Mouse (Mus musculus) embryonic facial prominence, embryonic 12.5 days (tissue): ENCODE data around the gene Galc. TPM values are rescaled to one million over a fixed set of nuclear protein-coding genes. Genes with fewer than 3 reads are reported as not detected.

Source experiments
- ATAC-seq: fragments of 200-750 bp; cut with Nextera tagmentation; 2 replicates; pipeline ENCODE4 v1.8.0; 2017; ENCODE audit not compliant: insufficient number of reproducible peaks, insufficient read depth, low FRiP score, low TSS enrichment
- H3K27ac ChIP-seq: fragments of 300-500 bp; sonication (generic); 2 replicates; pipeline ENCODE4 v1.5.1; 2016; ENCODE audit warnings: mild to moderate bottlenecking
- H3K27me3 ChIP-seq: fragments of 300-500 bp; sonication (generic); 2 replicates; pipeline ENCODE4 v1.6.1; 2016; ENCODE audit warnings: mild to moderate bottlenecking, moderate library complexity
- H3K36me3 ChIP-seq: fragments of 300-500 bp; sonication (generic); 2 replicates; pipeline ENCODE4 v1.6.1; 2016; ENCODE audit warnings: mild to moderate bottlenecking
- H3K4me1 ChIP-seq: fragments of 300-500 bp; sonication (generic); 2 replicates; pipeline ENCODE4 v1.6.1; 2016
- H3K4me2 ChIP-seq: fragments of 300-500 bp; sonication (generic); replicated peaks from 2 replicates; pipeline ENCODE4 v1.6.1; 2016; ENCODE audit warnings: mild to moderate bottlenecking, moderate library complexity
- H3K4me3 ChIP-seq: fragments of 300-500 bp; sonication (generic); 2 replicates; pipeline ENCODE4 v1.5.1; 2016; ENCODE audit warnings: mild to moderate bottlenecking
- H3K9ac ChIP-seq: fragments of 300-500 bp; sonication (generic); 2 replicates; pipeline ENCODE4 v1.6.1; 2016; ENCODE audit warnings: mild to moderate bottlenecking, moderate library complexity
- H3K9me3 ChIP-seq: fragments of 300-500 bp; sonication (generic); 2 replicates; pipeline ENCODE4 v1.6.1; 2016; ENCODE audit warnings: mild to moderate bottlenecking, moderate library complexity
- WGBS: fragments of 180-500 bp; shearing (Covaris S2); methylation state at CpG from one replicate; pipeline ENCODE4 v1.1.7; 2016; 5-methylcytosine and 5-hydroxymethylcytosine counted together
- polyA plus RNA-seq: library from polyadenylated mRNA; unstranded; fragments of >200 nt; fragmentation: Nextera tagmentation; extraction: Ambion mirVana; gene quantifications from 2 replicates; pipeline ENCODE4 v1.2.1, GENCODE M21; 2016

The Galc gene
- polyA plus RNA-seq, 1 experiment from 2014 or later: 10.2 TPM

GRCm38 (mm10) chr12:98179496-98179895 lies 79.8 kb downstream of the Galc start:
- H3K9ac ChIP-seq: no peak overlapping the region
- H3K27ac ChIP-seq: no peak overlapping the region
- WGBS: 71% methylated on average over 1 of the region's 1 CpGs
- no peak for ATAC-seq
- no peak overlapping the region for H3K4me2 ChIP-seq
- H3K9me3 ChIP-seq: no peaks in the 10 kb centered on the region
- no peaks in the 10 kb centered on the region for H3K36me3 ChIP-seq
- H3K27me3 ChIP-seq: peaks cover 8% of the 10 kb centered on the region; the same call in 1 of the 2 replicates
- H3K4me3 ChIP-seq: no peak overlapping the region
- H3K4me1 ChIP-seq: peaks cover 4% of the 10 kb centered on the region; the same call in 1 of the 2 replicates

- H3K36me3 ChIP-seq: no peaks in the 10 kb centered on the region
- H3K4me1 ChIP-seq: peaks cover 4% of the 10 kb centered on the region; the same call in 1 of the 2 replicates
- WGBS: 85% methylated on average over 2 of the region's 2 CpGs
- H3K27me3 ChIP-seq: no peaks in the 10 kb centered on the region
- H3K4me3 ChIP-seq: no peak overlapping the region
- ATAC-seq: no peak
- no peak overlapping the region for H3K27ac ChIP-seq
- H3K9me3 ChIP-seq: no peaks in the 10 kb centered on the region
- H3K4me2 ChIP-seq: no peak overlapping the region
- no peak overlapping the region for H3K9ac ChIP-seq
These were observed 82.6 kb downstream of the Galc start for GRCm38 (mm10) chr12:98176632-98177031.

- no peak for ATAC-seq
- H3K4me2 ChIP-seq: no peak overlapping the region
- WGBS: 84% methylated on average over 3 of the region's 3 CpGs
- H3K9me3 ChIP-seq: no peaks in the 10 kb centered on the region
- H3K36me3 ChIP-seq: no peaks in the 10 kb centered on the region
- no peaks in the 10 kb centered on the region for H3K27me3 ChIP-seq
- no peaks in the 10 kb centered on the region for H3K4me1 ChIP-seq
- H3K9ac ChIP-seq: no peak overlapping the region
- no peak overlapping the region for H3K4me3 ChIP-seq
- H3K27ac ChIP-seq: no peak overlapping the region
These were observed 97.4 kb downstream of the Galc start for GRCm38 (mm10) chr12:98161901-98162300.

DNA sequence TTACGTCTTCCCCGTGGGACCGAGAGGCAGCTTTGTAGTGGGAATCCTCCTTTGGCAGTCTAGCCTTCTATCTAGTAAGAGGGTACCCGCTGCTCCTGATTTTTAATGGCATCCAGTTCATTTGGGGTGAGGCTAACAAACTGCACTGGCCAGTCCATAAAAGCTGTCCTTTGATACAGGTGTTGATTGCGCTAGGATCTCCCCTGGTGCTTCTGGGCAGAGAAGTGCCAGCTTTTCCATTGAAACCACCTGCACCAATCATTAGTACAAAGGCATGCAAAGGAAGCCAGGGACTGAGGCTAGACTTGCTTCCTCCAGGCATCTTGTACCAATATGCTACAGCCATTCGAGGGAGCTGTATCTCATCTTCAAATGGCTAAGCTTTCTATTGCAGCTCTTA lies 98.4 kb downstream of the Galc start:
- 71% methylated on average over 6 of the region's 6 CpGs for WGBS
- H3K9ac ChIP-seq: no peak overlapping the region
- no peaks in the 10 kb centered on the region for H3K27me3 ChIP-seq
- no peak overlapping the region for H3K27ac ChIP-seq
- no peaks in the 10 kb centered on the region for H3K9me3 ChIP-seq
- no peaks in the 10 kb centered on the region for H3K36me3 ChIP-seq
- ATAC-seq: no peak
- no peaks in the 10 kb centered on the region for H3K4me1 ChIP-seq
- no peak overlapping the region for H3K4me3 ChIP-seq
- H3K4me2 ChIP-seq: no peak overlapping the region

Other genes starting within 250 kb of the Galc start
- 0.74 TPM in 2 replicates for gene Gpr65, start 9.2 kb upstream of the Galc start, polyA plus RNA-seq